Mouse (Mus musculus) hindbrain, embryonic 16.5 days (tissue): ENCODE results near the gene Neurl1b. TPM values are rescaled to one million over a fixed set of nuclear protein-coding genes. Genes with fewer than 3 reads are reported as not detected.

Experiments
- ATAC-seq: fragments of 200-750 bp; cut with Nextera tagmentation; 2 replicates; pipeline ENCODE4 v1.8.0; 2017; ENCODE audit warnings: moderate TSS enrichment, moderate library complexity
- H3K27ac ChIP-seq: fragments of 300-500 bp; sonication (generic); 2 replicates; pipeline ENCODE4 v1.5.1; 2014; ENCODE audit warnings: low read depth, mild to moderate bottlenecking, control low read depth, low read length, moderate library complexity
- H3K27me3 ChIP-seq: fragments of 300-500 bp; sonication (generic); replicated peaks from 2 replicates; pipeline ENCODE4 v1.6.1; 2014; ENCODE audit warnings: low read length; ENCODE audit not compliant: control insufficient read depth, insufficient read depth
- H3K36me3 ChIP-seq: fragments of 300-500 bp; sonication (generic); 2 replicates; pipeline ENCODE4 v1.6.1; 2014; ENCODE audit warnings: mild to moderate bottlenecking, low read length, moderate library complexity, mixed read lengths; ENCODE audit not compliant: control insufficient read depth, insufficient read depth
- H3K4me1 ChIP-seq: fragments of 300-500 bp; sonication (generic); 2 replicates; pipeline ENCODE4 v1.6.1; 2014; ENCODE audit warnings: low read depth, low read length; ENCODE audit not compliant: control insufficient read depth, insufficient read depth
- H3K4me2 ChIP-seq: fragments of 300-500 bp; sonication (generic); 2 replicates; pipeline ENCODE4 v1.6.1; 2014; ENCODE audit warnings: mild to moderate bottlenecking, low read length, control low read depth, moderate library complexity
- H3K4me3 ChIP-seq: fragments of 300-500 bp; sonication (generic); 2 replicates; pipeline ENCODE4 v1.5.1; 2014; ENCODE audit warnings: mild to moderate bottlenecking, low read length, control low read depth, moderate library complexity
- H3K9ac ChIP-seq: fragments of 300-500 bp; sonication (generic); 2 replicates; pipeline ENCODE4 v1.6.1; 2014; ENCODE audit warnings: low read depth, mild to moderate bottlenecking, control low read depth, low read length, moderate library complexity
- H3K9me3 ChIP-seq: fragments of 300-500 bp; sonication (generic); 2 replicates; pipeline ENCODE4 v1.6.1; 2014; ENCODE audit warnings: mild to moderate bottlenecking, low read length, moderate library complexity; ENCODE audit not compliant: control insufficient read depth
- WGBS: fragments of 180-500 bp; shearing (Covaris S2); extraction: QIAGEN DNeasy Blood & Tissue Kit; methylation state at CpG from one replicate; pipeline ENCODE4 v1.1.7; 2014; 5-methylcytosine and 5-hydroxymethylcytosine counted together
- polyA plus RNA-seq: library from polyadenylated mRNA; unstranded; fragments of >200 nt; fragmentation: Nextera tagmentation; extraction: Ambion mirVana; gene quantifications from 2 replicates; pipeline ENCODE4 v1.2.1, GENCODE M21; 2015

Neurl1b gene
- polyA plus RNA-seq, 1 experiment from 2014 or later, result 2.2 TPM

GRCm38 (mm10) chr17:26380280-26380985, 34.2 kb upstream of the Neurl1b start:
- Histone ChIP-seq H3K9ac (peak overlapping the region; percentile 51), H3K4me1 (peaks cover 24% of the 10 kb centered on the region), H3K4me2 (peak overlapping the region; percentile 44), H3K36me3 (no peaks in the 10 kb centered on the region), H3K27ac (peak overlapping the region; percentile 78), H3K4me3 (no peak overlapping the region), H3K27me3 (no peaks in the 10 kb centered on the region), H3K9me3 (no peaks in the 10 kb centered on the region)
- peak; percentile 16; the same call in 1 of the 2 replicates for ATAC-seq
- 36% methylated on average over 8 of the region's 8 CpGs for WGBS

GRCm38 (mm10) chr17:26380986-26381446, 33.6 kb upstream of the Neurl1b start:
- no peaks in the 10 kb centered on the region for H3K9me3 ChIP-seq
- H3K27ac ChIP-seq, result peak overlapping the region; percentile 78
- 29% methylated on average over 4 of the region's 4 CpGs for WGBS
- ATAC-seq, result peak; percentile 88
- peak overlapping the region; percentile 44 for H3K4me2 ChIP-seq
- no peak overlapping the region; the same call in 1 of the 2 replicates for H3K9ac ChIP-seq
- no peak overlapping the region for H3K4me3 ChIP-seq
- H3K4me1 ChIP-seq, result peaks cover 24% of the 10 kb centered on the region
- no peaks in the 10 kb centered on the region for H3K36me3 ChIP-seq
- H3K27me3 ChIP-seq, result no peaks in the 10 kb centered on the region

GRCm38 (mm10) chr17:26381613-26382012, 33.0 kb upstream of the Neurl1b start:
- Histone ChIP-seq H3K9ac (no peak overlapping the region), H3K27me3 (no peaks in the 10 kb centered on the region), H3K9me3 (no peaks in the 10 kb centered on the region), H3K4me2 (no peak overlapping the region), H3K4me1 (peaks cover 24% of the 10 kb centered on the region), H3K4me3 (no peak overlapping the region), H3K36me3 (no peaks in the 10 kb centered on the region), H3K27ac (peak overlapping the region; percentile 78)
- peak; percentile 22; the same call in 1 of the 2 replicates for ATAC-seq
- 49% methylated on average over 5 of the region's 5 CpGs for WGBS

- Histone ChIP-seq H3K27ac (peak overlapping the region; percentile 78), H3K4me1 (peaks cover 24% of the 10 kb centered on the region), H3K4me3 (no peak overlapping the region), H3K4me2 (no peak overlapping the region), H3K36me3 (no peaks in the 10 kb centered on the region), H3K27me3 (no peaks in the 10 kb centered on the region), H3K9me3 (no peaks in the 10 kb centered on the region), H3K9ac (no peak overlapping the region)
- WGBS, result 66% methylated on average over 3 of the region's 3 CpGs
- no peak for ATAC-seq
These were observed 32.5 kb upstream of the Neurl1b start for GRCm38 (mm10) chr17:26382176-26382575.

- H3K4me1 ChIP-seq, result peaks cover 24% of the 10 kb centered on the region
- ATAC-seq, result no peak
- no peak overlapping the region for H3K9ac ChIP-seq
- no peak overlapping the region for H3K27ac ChIP-seq
- no peaks in the 10 kb centered on the region for H3K9me3 ChIP-seq
- no peaks in the 10 kb centered on the region for H3K36me3 ChIP-seq
- H3K4me2 ChIP-seq, result no peak overlapping the region
- H3K4me3 ChIP-seq, result no peak overlapping the region
- 90% methylated on average over 5 of the region's 5 CpGs for WGBS
- no peaks in the 10 kb centered on the region for H3K27me3 ChIP-seq
These were observed 31.9 kb upstream of the Neurl1b start for GRCm38 (mm10) chr17:26382687-26383086.

GRCm38 (mm10) chr17:26384111-26384510, 30.5 kb upstream of the Neurl1b start:
- ATAC-seq, result no peak
- H3K27me3 ChIP-seq, result no peaks in the 10 kb centered on the region

DNA sequence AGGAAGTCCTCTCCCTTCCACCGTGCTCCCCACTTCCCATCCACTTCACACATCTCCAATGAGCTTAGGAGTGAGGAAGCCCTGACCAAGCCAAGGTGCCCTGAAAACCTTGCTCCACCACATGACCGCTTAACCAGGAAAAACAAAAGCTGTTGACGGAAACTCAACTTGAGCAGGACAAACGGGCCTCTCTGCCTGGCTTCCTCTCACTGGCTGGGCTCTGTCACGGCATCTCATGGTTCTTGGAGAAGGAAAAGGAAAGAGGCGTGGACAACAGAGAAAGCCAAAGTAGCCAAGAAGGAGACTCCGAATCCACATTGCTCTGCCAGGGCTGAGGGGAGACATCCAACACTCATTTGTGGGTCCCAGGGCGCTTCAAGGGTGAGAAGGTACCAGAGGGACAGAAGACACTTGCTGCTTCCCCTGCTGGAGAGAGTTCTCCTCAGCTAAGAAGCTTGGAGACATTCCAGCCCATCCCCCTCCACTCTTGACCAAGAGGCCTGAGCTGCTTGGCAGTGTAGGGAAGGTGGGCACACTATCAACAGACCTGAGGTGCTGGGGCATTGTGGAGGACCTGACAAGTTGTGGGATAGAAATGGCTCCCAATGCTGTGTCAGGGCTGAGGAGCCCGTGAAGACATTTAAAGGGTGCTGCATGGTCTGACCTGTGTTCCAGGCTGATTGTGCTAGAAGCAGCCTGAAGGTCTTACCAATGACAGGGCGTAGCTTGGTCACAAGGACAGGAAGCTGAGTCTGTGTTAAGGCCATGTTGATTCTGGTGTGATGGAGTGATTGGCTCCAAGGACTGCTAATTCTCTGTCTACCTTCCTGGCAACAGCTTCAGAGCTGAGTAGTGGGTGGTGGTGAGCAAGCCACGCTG, 29.1 kb upstream of the Neurl1b start:
- H3K27ac ChIP-seq, result no peak overlapping the region
- H3K9me3 ChIP-seq, result no peaks in the 10 kb centered on the region
- no peaks in the 10 kb centered on the region for H3K27me3 ChIP-seq
- no peak for ATAC-seq
- H3K4me2 ChIP-seq, result no peak overlapping the region
- WGBS, result 84% methylated on average over 11 of the region's 11 CpGs
- H3K4me3 ChIP-seq, result no peak overlapping the region
- no peak overlapping the region for H3K9ac ChIP-seq
- no peaks in the 10 kb centered on the region for H3K36me3 ChIP-seq
- peaks cover 18% of the 10 kb centered on the region for H3K4me1 ChIP-seq

More at GRCm38 (mm10) chr17:26384111-26384510, 30.5 kb upstream of the Neurl1b start:
- Histone ChIP-seq H3K4me1 (peaks cover 24% of the 10 kb centered on the region), H3K9ac (no peak overlapping the region), H3K36me3 (no peaks in the 10 kb centered on the region), H3K4me2 (no peak overlapping the region), H3K9me3 (no peaks in the 10 kb centered on the region), H3K4me3 (no peak overlapping the region), H3K27ac (no peak overlapping the region)
- 95% methylated on average over 3 of the region's 3 CpGs for WGBS

DNA sequence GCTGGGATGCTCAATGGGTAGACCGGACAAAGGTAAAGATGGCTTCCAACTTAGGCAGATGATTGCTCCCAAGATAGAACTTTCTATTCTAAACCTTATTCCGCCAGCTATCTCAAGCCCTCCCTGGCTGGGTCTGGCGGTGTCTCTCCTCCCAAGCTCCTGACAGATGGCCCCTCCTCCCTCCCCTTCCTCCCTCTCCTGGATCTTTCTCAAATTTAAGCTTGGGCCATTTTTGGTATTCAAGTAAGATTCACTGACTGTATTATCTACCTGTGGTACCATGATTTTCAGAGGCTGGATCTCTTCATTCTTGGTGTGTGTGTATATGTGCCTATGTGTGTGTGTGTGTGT, 28.5 kb upstream of the Neurl1b start:
- no peak overlapping the region for H3K27ac ChIP-seq
- H3K4me1 ChIP-seq, result peaks cover 13% of the 10 kb centered on the region
- H3K9ac ChIP-seq, result no peak overlapping the region
- H3K4me2 ChIP-seq, result no peak overlapping the region
- H3K36me3 ChIP-seq, result no peaks in the 10 kb centered on the region
- no peaks in the 10 kb centered on the region for H3K27me3 ChIP-seq
- WGBS, result 79% methylated on average over 3 of the region's 3 CpGs
- no peak for ATAC-seq
- H3K9me3 ChIP-seq, result no peaks in the 10 kb centered on the region
- no peak overlapping the region for H3K4me3 ChIP-seq

GRCm38 (mm10) chr17:26388106-26388505, 26.5 kb upstream of the Neurl1b start:
- H3K4me2 ChIP-seq, result no peak overlapping the region
- no peaks in the 10 kb centered on the region for H3K4me1 ChIP-seq
- H3K9ac ChIP-seq, result no peak overlapping the region
- H3K36me3 ChIP-seq, result no peaks in the 10 kb centered on the region
- H3K4me3 ChIP-seq, result no peak overlapping the region
- no peaks in the 10 kb centered on the region for H3K27me3 ChIP-seq
- H3K27ac ChIP-seq, result no peak overlapping the region
- no peak for ATAC-seq
- H3K9me3 ChIP-seq, result no peaks in the 10 kb centered on the region
- WGBS, result 67% methylated on average over 3 of the region's 3 CpGs
